Mouse (Mus musculus) thymus, postnatal 0 days (tissue): ENCODE results near the gene BC030867. TPM values are rescaled to one million over a fixed set of nuclear protein-coding genes. Genes with fewer than 3 reads are reported as not detected.
A peak's percentile ranks its signal among the peaks of the same experiment; 100 is the strongest.

Experiments
- DNase-seq: peaks from one replicate; pipeline ENCODE4 v3.0.0-alpha.2; 2015; ENCODE audit warnings: low spot score
- polyA plus RNA-seq: library from polyadenylated mRNA; unstranded; fragments of >200 nt; fragmentation: Nextera tagmentation; extraction: Ambion mirVana; gene quantifications from 2 replicates; pipeline ENCODE4 v1.2.1, GENCODE M21; 2015

The BC030867 gene
- polyA plus RNA-seq, 1 experiment from 2014 or later: 8.6 TPM

- no peak for DNase-seq
These were observed 41.5 kb downstream of the BC030867 start for GRCm38 (mm10) chr11:102290141-102290540.

GRCm38 (mm10) chr11:102291051-102291535, 42.4 kb downstream of the BC030867 start:
- DNase-seq: no peak

GRCm38 (mm10) chr11:102293971-102294370, 45.3 kb downstream of the BC030867 start:
- no peak for DNase-seq

- no peak for DNase-seq
These were observed 45.7 kb downstream of the BC030867 start for GRCm38 (mm10) chr11:102294416-102294815.

DNA sequence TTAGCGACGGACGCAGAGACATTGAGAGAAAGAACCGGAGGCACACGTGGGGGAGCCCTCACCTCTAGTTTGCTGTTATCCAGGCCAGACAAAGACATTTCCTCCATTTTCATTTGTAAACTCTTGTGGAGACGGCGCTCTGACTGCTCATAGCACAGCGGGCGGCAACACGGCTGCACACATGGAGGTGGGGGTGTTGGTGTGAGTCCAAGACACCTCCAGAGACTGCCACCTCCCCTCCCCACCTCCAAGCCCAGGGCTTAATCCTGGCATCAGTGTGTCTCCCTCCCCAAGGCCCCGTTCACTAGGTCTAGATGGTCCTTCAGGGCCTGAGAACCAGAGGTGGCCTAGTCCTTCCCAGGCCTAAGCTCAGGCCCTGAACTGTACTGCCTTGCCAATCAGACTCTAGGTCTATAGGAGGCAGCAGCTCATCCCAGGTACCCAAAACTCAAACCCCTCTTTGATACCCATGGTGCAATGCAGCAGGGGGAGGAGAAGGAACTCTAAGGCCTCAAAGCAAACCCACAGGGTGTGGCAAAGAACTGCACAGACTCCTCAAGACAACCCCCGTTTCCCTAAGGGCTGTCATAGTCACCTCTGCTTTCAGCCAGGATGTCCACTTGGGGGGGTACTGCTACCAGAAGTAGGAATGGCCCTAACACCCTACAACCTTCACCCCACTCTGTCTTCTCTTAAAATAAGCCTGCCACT, 46.4 kb downstream of the BC030867 start:
- DNase-seq: peak; percentile 84

DNA sequence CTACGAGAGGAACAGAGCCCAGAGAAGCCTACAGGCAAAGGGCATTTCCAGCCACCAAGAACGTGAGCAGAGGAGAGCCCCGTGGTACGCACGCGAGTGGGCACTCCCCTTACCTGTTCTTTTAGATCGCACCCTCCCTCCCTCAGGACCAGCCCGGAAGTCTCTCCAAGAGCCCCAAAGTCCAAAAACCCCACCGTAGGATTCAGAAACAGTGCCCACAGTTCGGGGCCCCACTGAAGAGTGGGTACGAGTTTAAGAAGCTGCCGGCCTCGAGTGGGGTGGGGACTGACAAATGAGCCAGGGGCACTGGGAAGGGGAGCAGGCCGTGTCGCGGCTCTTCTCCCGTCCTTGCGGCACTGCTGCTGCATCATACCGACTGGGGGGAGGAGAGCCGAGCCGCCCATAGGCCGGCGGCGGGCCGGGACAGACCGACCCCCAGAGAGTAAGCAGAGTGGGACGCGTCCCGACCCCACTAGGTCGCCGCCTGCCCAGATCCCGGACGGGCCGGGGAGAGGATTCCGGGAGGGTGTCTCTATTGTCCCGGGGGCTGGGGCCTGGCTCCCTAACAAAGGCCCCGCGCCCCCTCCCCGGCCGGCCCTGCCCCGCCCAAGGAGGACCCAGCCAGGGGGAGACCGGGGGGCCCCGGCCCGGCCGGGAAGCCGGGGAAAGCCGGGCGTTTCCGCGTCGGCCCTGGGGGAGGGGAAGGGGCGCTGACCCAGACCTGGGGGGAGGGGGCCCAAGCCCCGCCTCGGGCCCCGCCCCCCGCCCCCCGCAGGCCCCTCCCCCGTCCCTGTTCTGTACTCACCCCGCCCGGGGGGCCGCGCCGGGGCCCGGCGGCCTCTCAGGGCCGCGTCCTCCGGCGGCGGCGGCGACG, 47.2 kb downstream of the BC030867 start:
- peak; percentile 71 for DNase-seq

DNA sequence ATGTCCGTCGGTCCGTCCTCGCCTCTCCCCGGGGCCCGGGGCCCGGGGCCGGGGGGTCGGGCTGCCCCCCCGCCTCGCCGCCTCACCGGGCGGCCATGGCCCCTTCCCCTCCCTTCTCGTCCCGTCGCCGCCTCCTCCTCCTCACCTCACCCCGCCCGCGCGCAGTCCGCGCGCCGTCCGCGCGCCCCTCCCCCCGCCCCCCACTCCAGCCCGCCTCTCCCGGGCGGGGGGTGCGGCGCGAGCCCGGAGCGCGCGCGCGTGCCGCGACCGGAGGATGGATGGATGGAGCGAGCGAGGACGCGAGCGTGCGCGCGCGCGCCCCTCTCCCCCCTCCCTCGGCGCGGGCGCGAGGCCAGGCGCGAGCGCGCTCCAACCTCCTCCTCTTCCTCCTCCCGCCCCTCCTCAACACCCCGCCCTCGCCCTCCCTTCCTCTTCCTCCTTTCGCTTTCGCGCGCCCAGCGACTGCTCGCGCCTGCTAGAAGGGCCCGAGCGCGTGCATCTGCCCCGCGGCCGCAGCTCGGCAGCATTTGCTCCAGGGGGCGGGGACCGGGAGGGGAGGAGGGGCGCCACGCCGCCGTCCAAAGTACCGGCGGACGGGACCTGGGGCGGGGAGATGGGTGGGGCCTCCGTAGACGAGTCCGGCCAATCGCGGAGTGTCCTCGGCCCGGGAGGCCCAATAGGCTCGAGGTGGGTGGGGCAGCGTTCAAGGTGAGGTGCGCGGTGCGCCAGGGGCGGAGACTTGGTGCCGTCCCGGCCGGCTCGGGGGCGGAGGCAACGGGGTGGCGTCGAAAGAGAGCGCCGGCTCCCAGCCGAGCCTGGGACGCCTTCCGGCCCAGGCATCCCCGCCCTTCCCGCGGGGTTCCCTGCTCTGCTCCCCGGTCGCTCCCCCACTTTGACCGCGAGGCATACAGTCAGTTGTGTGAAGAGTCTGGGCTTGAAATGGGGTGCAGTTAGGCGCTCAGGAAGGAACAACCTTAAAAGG, 48.1 kb downstream of the BC030867 start, which contains the start of gene Atxn7l3:
Gene Atxn7l3 (minus strand): TSS at position 141 of the 982 bp plus-strand sequence.
- peak; percentile 99 for DNase-seq

GRCm38 (mm10) chr11:102297577-102298556, 49.2 kb downstream of the BC030867 start:
- peak; percentile 37 for DNase-seq

- DNase-seq: peak; percentile 87
These were observed 51.2 kb downstream of the BC030867 start for GRCm38 (mm10) chr11:102299839-102300238.

DNA sequence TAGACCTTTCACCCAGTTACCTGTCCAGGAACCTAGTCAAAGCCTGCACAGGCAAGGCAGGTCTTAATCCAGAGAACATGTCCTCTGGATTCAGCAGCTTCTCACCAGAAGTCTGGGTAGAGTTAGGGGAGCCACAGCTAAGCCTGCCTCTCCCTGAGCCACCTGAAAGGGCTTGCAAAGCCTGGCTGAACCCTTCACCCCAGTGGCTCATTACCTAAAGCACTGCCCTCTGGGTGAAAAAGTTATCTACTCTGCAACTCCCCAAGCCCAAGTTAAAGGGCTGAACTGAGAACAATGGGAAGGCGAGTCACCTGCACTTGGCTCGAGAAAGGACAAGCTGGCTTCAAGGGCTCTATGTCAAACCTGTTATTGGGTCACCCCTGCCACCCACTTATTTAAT, 55.5 kb downstream of the BC030867 start:
- DNase-seq: no peak

- no peak for DNase-seq
These were observed 56.7 kb downstream of the BC030867 start for GRCm38 (mm10) chr11:102305359-102305758.

DNA sequence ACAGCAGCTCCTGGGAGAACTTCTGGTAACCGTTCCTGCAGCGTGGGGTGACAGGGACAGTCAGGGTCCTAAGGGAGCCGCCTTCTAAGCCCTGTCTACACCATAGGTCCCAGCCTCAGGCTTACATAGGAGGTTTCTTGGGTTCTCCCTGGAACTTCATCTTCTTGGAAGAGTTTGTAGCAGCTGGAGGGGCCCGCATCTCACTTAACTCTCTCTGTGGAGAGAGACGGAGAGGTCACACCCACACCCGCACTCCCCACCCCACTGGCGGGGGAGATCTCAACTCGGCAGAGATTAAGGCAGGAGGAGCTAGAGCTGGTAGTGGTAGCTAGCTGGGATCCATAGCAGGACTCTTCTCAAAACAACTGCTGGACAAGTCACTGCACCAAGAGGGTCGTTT, 59.4 kb downstream of the BC030867 start:
- DNase-seq: no peak

- DNase-seq: peak; percentile 97
These were observed 60.3 kb downstream of the BC030867 start for GRCm38 (mm10) chr11:102308979-102309378.

DNA sequence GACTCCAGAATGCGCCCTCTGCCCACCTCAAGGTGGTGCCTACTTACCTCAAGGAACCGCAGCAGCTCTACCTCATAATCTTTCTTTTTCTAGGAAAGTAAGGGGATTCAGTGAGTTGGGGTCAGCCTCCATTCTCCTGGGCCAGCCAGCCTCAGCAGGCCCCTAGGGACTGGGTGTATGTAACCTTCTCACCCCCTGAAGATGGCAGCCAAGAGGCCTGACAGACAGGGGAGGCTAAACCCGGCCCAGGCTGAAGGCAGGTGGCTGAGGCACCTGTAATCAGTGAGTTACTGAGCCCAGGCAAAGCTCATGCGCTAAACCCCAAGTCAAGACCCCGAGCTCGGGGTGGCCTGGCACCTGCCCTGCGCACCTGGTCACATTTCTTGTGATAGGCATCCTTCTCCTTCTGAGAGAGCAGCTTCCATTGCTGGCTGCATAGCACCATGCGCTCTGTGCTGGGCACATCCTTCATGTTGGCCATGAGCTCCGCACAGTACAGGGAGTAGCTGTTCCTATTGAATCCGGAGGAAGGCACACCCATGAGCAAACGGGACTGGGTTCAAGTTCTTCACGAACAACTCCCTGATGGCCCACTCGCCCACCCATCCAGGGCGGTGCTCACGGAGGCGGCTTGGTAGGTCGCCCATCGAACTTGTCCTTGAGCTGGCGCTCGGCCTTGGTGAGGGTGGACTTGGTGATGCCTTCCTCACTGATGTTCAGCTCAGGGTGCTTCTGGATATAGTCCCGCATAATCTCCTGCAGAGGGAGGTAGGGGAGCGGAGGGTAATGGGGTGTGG, 61.3 kb downstream of the BC030867 start:
- DNase-seq: peak; percentile 20

- DNase-seq: no peak
These were observed 62.4 kb downstream of the BC030867 start for GRCm38 (mm10) chr11:102310768-102311695.

- no peak for DNase-seq
These were observed 63.3 kb downstream of the BC030867 start for GRCm38 (mm10) chr11:102311966-102312365.

- DNase-seq: no peak
These were observed 63.9 kb downstream of the BC030867 start for GRCm38 (mm10) chr11:102312586-102312985.

GRCm38 (mm10) chr11:102314321-102314720, 65.6 kb downstream of the BC030867 start:
- DNase-seq: no peak
